Mouse (Mus musculus) lung, embryonic 16.5 days (tissue): Measurements from ENCODE around the gene Plekha4. TPM values are rescaled to one million over a fixed set of nuclear protein-coding genes. Genes with fewer than 3 reads are reported as not detected.
A peak's percentile ranks its signal among the peaks of the same experiment; 100 is the strongest.

Experiments used
- ATAC-seq: fragments of 200-750 bp; cut with Nextera tagmentation; 2 replicates; pipeline ENCODE4 v1.8.0; 2017; ENCODE audit warnings: low read depth, mild to moderate bottlenecking, moderate library complexity
- H3K27ac ChIP-seq: fragments of 300-500 bp; sonication (generic); 2 replicates; pipeline ENCODE4 v1.5.1; 2014; ENCODE audit warnings: mild to moderate bottlenecking, control low read depth, low read length
- H3K27me3 ChIP-seq: fragments of 300-500 bp; sonication (generic); 2 replicates; pipeline ENCODE4 v1.6.1; 2014; ENCODE audit warnings: low read depth, low read length, mixed read lengths; ENCODE audit not compliant: control insufficient read depth, insufficient read depth
- H3K36me3 ChIP-seq: fragments of 300-500 bp; sonication (generic); 2 replicates; pipeline ENCODE4 v1.6.1; 2014; ENCODE audit warnings: low read length; ENCODE audit not compliant: control insufficient read depth, insufficient read depth
- H3K4me1 ChIP-seq: fragments of 300-500 bp; sonication (generic); replicated peaks from 2 replicates; pipeline ENCODE4 v1.6.1; 2014; ENCODE audit warnings: low read length, mixed read lengths; ENCODE audit not compliant: control insufficient read depth, insufficient read depth
- H3K4me2 ChIP-seq: fragments of 300-500 bp; sonication (generic); 2 replicates; pipeline ENCODE4 v1.6.1; 2014; ENCODE audit warnings: low read depth, low read length, control low read depth
- H3K4me3 ChIP-seq: fragments of 300-500 bp; sonication (generic); 2 replicates; pipeline ENCODE4 v1.5.1; 2014; ENCODE audit warnings: mild to moderate bottlenecking, low read length, control low read depth
- H3K9ac ChIP-seq: fragments of 300-500 bp; sonication (generic); 2 replicates; pipeline ENCODE4 v1.6.1; 2014; ENCODE audit warnings: low read length, control low read depth
- H3K9me3 ChIP-seq: fragments of 300-500 bp; sonication (generic); 2 replicates; pipeline ENCODE4 v1.6.1; 2016; ENCODE audit warnings: low read length; ENCODE audit not compliant: control insufficient read depth
- WGBS: fragments of 180-500 bp; shearing (Covaris S2); extraction: QIAGEN DNeasy Blood & Tissue Kit; methylation state at CpG from one replicate; pipeline ENCODE4 v1.1.7; 2014; 5-methylcytosine and 5-hydroxymethylcytosine counted together
- polyA plus RNA-seq: library from polyadenylated mRNA; unstranded; fragments of >200 nt; fragmentation: Nextera tagmentation; extraction: Ambion mirVana; gene quantifications from 2 replicates; pipeline ENCODE4 v1.2.1, GENCODE M21; 2015

Plekha4 gene
- polyA plus RNA-seq, 1 experiment from 2014 or later: 2.3 TPM

DNA sequence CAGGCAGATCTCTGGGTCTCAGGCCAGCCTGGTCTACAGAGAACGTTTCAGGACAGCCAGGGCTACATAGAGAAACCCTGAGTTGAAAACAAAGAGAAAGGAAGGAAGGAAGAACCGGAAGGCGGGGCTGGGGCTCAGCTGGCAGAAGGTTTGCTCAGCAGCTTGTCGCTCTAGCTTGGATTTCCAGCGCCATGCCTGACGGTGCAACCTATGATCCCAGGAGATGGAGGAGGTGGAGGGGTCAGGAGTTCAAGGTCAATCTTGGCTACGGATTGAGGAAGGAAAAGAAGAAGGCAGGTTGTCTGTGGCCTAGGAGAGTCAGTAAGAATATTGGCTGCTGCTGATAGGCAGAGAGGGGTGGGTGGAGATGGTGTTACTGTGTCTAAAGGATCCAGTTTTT, 34.1 kb downstream of the Plekha4 start:
- H3K27me3 ChIP-seq: no peaks in the 10 kb centered on the region
- no peak overlapping the region for H3K27ac ChIP-seq
- no peaks in the 10 kb centered on the region for H3K9me3 ChIP-seq
- WGBS: 73% methylated on average over 7 of the region's 7 CpGs
- no peaks in the 10 kb centered on the region for H3K36me3 ChIP-seq
- no peak overlapping the region for H3K4me2 ChIP-seq
- H3K9ac ChIP-seq: no peak overlapping the region
- no peak overlapping the region for H3K4me3 ChIP-seq
- ATAC-seq: no peak
- H3K4me1 ChIP-seq: peaks cover 9% of the 10 kb centered on the region

DNA sequence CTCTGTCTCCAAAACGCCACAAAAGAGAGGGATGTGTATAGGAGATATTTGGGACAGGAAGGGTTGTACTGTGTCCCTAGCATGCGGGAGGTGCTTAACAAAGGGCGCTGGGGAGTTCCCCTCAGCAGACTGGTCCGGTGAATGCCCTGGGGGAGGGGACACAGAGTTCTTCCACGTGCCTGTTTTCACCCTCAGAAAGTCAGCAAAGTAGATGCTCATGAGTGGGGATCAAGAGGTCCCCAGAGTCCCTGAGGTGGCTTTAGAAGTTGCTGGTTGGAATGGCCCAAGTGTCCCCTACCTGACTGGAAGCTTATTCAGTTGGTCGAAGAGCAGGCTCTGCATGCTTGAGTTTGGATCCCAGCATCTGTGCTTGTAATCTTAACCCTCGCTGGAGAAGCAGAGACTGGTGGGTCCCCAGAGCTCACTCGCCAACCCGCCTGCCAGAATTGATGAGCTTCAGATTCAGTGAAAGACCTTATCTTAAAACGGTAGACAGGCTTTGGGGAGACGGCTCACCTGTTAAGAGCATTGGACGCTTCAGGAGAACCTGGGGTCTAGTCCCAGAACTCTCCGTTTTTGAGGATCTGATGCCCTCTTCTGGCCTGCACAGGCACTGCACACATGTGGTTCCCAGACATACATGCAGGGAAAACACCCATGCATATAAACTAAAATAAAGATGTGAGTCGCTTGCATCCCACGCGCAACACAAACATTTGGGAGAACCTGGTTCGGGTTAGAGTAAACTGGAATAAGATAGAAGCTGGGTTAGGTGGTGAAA, 34.9 kb downstream of the Plekha4 start:
- Histone ChIP-seq H3K27ac (no peak overlapping the region), H3K9ac (peak overlapping the region; percentile 37; the same call in 1 of the 2 replicates), H3K4me3 (no peak overlapping the region; the same call in 1 of the 2 replicates), H3K4me2 (peak overlapping the region; percentile 39), H3K9me3 (no peaks in the 10 kb centered on the region), H3K36me3 (no peaks in the 10 kb centered on the region), H3K27me3 (no peaks in the 10 kb centered on the region), H3K4me1 (peaks cover 9% of the 10 kb centered on the region)
- peak; percentile 72 for ATAC-seq
- WGBS: 16% methylated on average over 17 of the region's 17 CpGs

DNA sequence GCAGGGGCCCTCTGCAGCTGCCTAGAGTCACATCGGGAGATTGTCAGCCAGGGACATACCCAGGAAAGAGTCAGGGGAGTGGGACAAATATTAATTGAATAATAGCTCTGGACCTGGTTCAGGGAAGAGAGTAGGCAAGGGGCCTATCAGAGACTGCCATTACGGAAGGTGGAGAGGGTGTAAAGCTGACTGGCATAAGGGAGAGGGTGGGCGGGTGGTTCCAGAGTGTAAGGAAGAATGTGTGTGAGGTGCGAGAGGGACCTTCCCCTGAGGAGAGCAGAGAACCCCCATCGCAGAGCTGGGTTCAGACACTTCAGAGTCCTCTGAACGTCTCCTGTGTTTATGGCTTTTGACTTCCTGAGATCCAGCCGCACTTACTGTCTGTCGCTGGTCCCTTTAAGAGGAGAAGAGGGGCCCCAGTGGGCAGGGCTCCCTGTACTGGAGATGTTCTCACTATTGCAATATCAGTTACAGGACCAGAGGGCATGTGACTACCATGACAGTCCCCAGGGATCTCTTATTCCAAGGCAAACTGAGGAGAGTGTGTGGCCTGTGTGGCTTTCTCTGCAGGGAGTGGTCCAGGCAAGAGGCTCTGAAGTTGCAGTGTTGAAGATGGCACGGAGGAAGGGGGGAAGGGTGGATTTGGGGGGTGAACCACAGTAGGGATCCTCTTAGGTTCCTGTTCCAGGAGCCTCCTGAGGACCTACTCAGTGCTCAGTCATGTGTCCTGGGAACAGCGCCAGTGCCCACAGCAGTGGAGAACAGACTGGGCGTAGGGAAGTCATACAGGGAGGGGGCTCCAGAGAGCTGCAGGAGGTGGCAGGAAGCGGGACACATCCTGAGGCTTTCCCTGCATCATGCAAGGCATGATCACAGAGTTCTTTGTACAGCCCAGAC, 35.7 kb downstream of the Plekha4 start:
- Histone ChIP-seq H3K4me2 (peak overlapping the region; percentile 39), H3K9ac (peak overlapping the region; percentile 37; the same call in 1 of the 2 replicates), H3K9me3 (no peaks in the 10 kb centered on the region), H3K27ac (no peak overlapping the region), H3K27me3 (no peaks in the 10 kb centered on the region), H3K36me3 (no peaks in the 10 kb centered on the region), H3K4me3 (no peak overlapping the region; the same call in 1 of the 2 replicates), H3K4me1 (peaks cover 9% of the 10 kb centered on the region)
- ATAC-seq: peak; percentile 27
- 39% methylated on average over 12 of the region's 12 CpGs for WGBS

DNA sequence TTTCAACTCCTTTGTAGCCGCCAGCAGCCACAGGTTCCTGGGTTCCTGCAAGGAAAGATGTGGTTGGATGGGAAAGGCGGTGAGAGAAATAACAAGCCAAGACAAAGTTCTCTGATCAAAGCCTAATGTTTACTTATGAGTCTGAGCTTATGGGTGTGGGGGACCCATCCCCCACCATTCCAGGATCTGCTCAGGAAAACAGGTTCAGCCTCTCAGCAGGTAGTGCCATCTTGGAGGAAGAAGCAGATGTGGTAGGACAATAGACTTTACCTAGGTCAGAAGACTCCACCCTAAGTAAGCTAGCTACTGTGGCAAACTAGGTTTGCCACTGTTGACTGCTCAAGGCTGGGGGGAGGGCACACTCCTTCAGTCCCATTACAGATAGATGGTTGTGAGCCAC, 38.7 kb downstream of the Plekha4 start:
- ATAC-seq: no peak
- H3K36me3 ChIP-seq: no peaks in the 10 kb centered on the region
- no peak overlapping the region for H3K9ac ChIP-seq
- H3K4me1 ChIP-seq: peaks cover 23% of the 10 kb centered on the region
- no peak overlapping the region for H3K27ac ChIP-seq
- H3K4me2 ChIP-seq: no peak overlapping the region
- H3K27me3 ChIP-seq: no peaks in the 10 kb centered on the region
- no peak overlapping the region for H3K4me3 ChIP-seq
- WGBS: 53% methylated on average over 2 of the region's 2 CpGs
- H3K9me3 ChIP-seq: no peaks in the 10 kb centered on the region

DNA sequence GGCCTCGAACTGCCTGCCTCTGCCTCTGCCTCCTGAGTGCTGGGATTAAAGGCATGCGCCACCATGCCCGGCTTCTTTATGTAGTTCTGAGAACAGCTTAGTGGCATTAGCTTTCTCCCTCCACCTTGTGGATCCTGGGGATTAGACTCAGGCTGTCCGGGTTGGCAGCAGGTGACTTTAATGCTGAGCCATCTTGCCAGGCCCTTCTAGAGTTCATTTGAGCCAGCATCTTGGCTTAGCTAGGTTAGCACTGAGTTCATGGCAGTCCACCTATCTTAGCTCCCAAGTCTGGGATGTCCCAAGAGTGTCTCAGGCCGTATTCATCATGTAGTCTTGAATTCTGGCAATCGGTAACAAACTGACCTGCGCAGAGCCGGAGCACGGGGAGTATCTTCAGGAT, 39.3 kb downstream of the Plekha4 start:
- 87% methylated on average over 9 of the region's 9 CpGs for WGBS
- ATAC-seq: no peak
- H3K4me2 ChIP-seq: no peak overlapping the region
- H3K4me3 ChIP-seq: no peak overlapping the region
- no peak overlapping the region for H3K27ac ChIP-seq
- H3K27me3 ChIP-seq: no peaks in the 10 kb centered on the region
- no peaks in the 10 kb centered on the region for H3K9me3 ChIP-seq
- no peaks in the 10 kb centered on the region for H3K36me3 ChIP-seq
- H3K9ac ChIP-seq: no peak overlapping the region
- H3K4me1 ChIP-seq: peaks cover 25% of the 10 kb centered on the region

DNA sequence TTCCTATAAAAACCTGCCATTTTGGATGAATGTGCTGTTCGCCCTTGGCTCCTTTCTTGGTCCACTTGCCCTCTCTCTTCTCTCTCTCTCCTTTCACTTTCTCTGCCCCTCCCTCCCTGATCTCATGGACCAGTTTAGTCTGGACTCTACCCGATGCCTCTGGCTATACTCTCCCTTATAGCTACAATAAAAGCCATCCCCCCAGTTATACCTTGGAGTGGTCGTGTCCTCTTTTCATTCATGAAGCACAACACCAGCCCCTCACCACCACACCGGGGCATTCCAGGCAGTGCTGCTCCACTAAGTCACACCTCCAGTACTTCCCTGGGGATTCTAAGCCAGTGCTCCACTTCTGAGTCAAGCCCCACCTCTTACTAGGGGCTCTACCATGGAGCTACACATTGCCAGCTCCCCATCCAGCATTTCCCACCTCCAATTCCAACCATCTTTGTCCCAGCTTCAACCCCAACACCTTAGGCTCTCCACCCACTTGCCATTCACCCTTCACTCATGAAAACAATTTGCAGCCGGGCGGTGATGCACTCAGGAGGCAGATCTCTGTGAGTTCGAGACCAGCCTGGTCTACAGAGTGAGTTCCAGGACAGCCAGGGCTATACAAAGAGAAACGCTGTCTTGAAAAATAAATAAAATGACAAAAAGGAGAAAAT, 41.1 kb downstream of the Plekha4 start:
- H3K9ac ChIP-seq: peak overlapping the region; percentile 58
- H3K27me3 ChIP-seq: no peaks in the 10 kb centered on the region
- ATAC-seq: no peak
- H3K4me1 ChIP-seq: peaks cover 30% of the 10 kb centered on the region
- no peaks in the 10 kb centered on the region for H3K36me3 ChIP-seq
- H3K9me3 ChIP-seq: no peaks in the 10 kb centered on the region
- H3K27ac ChIP-seq: peak overlapping the region; percentile 77
- WGBS: 64% methylated on average over 8 of the region's 8 CpGs
- H3K4me2 ChIP-seq: peak overlapping the region; percentile 65
- no peak overlapping the region for H3K4me3 ChIP-seq

DNA sequence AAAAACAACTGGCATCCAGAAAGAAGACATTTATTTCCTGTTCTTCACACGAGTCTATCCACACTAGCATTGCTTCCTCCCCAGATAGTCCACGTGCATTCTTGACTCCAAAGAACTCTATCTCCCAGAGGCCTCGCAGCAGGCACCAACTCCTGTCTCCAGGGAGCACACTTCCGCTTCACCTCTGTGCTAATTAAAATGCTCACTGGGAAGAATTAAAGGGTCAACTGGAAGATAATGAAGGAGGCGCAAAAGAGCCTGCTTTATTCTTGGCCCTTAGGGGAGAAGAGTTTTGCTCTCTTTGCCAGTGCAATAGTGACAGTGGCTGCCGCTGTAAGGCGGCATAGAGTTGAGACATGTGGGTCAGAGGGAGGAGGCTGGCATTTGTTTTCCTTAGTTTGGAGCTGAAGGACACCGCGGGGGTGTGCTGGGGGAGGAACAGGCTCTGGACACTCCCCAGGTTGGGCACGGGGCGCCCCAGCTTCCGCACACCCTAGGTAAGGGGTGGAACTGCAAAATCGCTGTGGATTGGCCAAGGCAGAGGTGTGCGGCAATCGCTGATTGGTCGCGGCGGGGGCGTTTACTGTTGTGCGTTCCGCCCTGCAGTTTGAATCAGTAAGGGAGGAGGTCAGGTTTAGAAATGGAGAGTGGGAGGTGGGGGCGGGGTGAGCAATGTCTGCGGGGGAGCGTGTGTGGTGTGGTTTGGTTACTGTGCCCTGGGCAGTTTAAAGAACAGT, 41.8 kb downstream of the Plekha4 start:
- Histone ChIP-seq H3K4me3 (peak overlapping the region; percentile 53), H3K36me3 (no peaks in the 10 kb centered on the region), H3K27ac (peak overlapping the region; percentile 77), H3K27me3 (no peaks in the 10 kb centered on the region), H3K9me3 (no peaks in the 10 kb centered on the region), H3K4me2 (peak overlapping the region; percentile 65), H3K4me1 (peaks cover 30% of the 10 kb centered on the region), H3K9ac (peak overlapping the region; percentile 59)
- WGBS: 1% methylated on average over 24 of the region's 24 CpGs
- peak; percentile 96 for ATAC-seq

DNA sequence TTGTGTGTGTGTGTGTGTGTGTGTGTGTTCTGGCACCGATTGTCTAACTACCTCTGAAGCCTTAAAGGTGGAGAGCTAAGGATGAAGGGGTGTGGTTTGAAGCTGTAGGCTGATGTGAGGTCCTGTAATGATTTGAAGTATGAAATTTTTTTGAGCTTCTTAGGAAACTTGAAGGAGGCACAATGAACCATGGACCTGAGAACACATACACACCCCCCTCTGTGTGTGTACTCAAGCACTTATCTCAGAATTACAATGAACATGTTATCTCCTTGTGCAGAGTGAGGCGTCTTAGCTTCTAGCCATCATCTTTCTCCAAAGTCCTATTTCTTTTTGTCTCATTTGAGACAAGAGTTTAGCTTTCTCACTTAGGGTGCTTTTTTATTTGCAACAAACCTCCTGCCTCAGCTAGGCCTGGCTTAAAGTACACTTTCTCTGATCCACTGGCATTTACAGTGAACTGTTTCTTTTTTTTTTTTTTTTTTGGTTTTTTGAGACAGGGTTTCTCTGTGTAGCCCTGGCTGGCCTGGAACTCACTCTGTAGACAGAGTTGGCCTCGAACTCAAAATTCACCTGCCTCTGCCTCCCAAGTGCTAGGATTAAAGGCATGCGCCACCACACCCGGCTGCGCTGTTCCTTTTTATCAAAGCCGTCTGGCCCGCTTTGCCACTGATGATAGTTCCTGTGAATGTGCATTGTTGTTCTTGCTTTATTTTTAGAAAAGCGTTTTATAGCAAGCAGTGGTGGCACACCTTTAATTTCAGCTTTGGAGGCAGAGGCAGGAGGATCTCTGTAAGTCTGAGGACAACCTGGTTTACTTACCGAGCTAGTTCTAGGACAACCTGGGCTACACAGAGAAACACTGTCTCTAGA, 42.7 kb downstream of the Plekha4 start:
- ATAC-seq: peak; percentile 10; the same call in 1 of the 2 replicates

More for the DNA sequence above, 42.7 kb downstream of the Plekha4 start:
- no peaks in the 10 kb centered on the region for H3K36me3 ChIP-seq
- H3K9me3 ChIP-seq: no peaks in the 10 kb centered on the region
- H3K4me1 ChIP-seq: peaks cover 30% of the 10 kb centered on the region
- H3K27ac ChIP-seq: peak overlapping the region; percentile 77
- H3K4me3 ChIP-seq: peak overlapping the region; percentile 53
- 71% methylated on average over 10 of the region's 10 CpGs for WGBS
- H3K9ac ChIP-seq: peak overlapping the region; percentile 59
- peak overlapping the region; percentile 65 for H3K4me2 ChIP-seq
- no peaks in the 10 kb centered on the region for H3K27me3 ChIP-seq
